Mouse (Mus musculus) kidney, adult 2 months (tissue): Measurements from ENCODE around the gene Gadl1. TPM values are rescaled to one million over a fixed set of nuclear protein-coding genes. Genes with fewer than 3 reads are reported as not detected.

ENCODE experiments used
- DNase-seq: peaks from one replicate; pipeline ENCODE4 v3.0.0; 2021
- H3K27ac ChIP-seq: fragments of 200-500 bp; 2 replicates; pipeline ENCODE4 v1.5.1; 2012; ENCODE audit warnings: low read depth, low read length, control low read depth, inconsistent platforms; ENCODE audit not compliant: insufficient read depth
- H3K27me3 ChIP-seq: fragments of 200-500 bp; replicated peaks from 2 replicates; pipeline ENCODE4 v1.6.1; 2012; ENCODE audit warnings: mild to moderate bottlenecking, moderate library complexity, low read length, inconsistent platforms; ENCODE audit not compliant: control insufficient read depth, insufficient read depth
- H3K36me3 ChIP-seq: fragments of 200-500 bp; 2 replicates; pipeline ENCODE4 v1.6.1; 2012; ENCODE audit warnings: mild to moderate bottlenecking, moderate library complexity, low read length, inconsistent platforms; ENCODE audit not compliant: control insufficient read depth, insufficient read depth
- H3K4me1 ChIP-seq: fragments of 200-500 bp; 2 replicates; pipeline ENCODE4 v1.6.1; 2011; ENCODE audit warnings: low read length; ENCODE audit not compliant: control insufficient read depth, insufficient read depth
- H3K4me3 ChIP-seq: fragments of 200-500 bp; 2 replicates; pipeline ENCODE4 v1.5.1; 2011; ENCODE audit warnings: mild to moderate bottlenecking, low read depth, low read length, control low read depth; ENCODE audit not compliant: insufficient read depth
- CTCF ChIP-seq: fragments of 200-500 bp; conservative IDR thresholded peaks from 2 replicates; pipeline ENCODE4 v1.5.1; 2011; ENCODE audit warnings: low read depth, mild to moderate bottlenecking, control low read depth, low read length, moderate library complexity, mixed read lengths; ENCODE audit not compliant: insufficient read depth, insufficient read length
- POLR2A ChIP-seq: fragments of 200-500 bp; IDR thresholded peaks from one replicate; pipeline ENCODE4 v1.6.1; 2011; ENCODE audit warnings: low read depth, low read length, control low read depth
- WGBS: fragments of 180-500 bp; shearing (Covaris S2); methylation state at CpG from one replicate; pipeline ENCODE4 v1.1.7; 2018; 5-methylcytosine and 5-hydroxymethylcytosine counted together
- polyA plus RNA-seq: library from polyadenylated mRNA; depleted of rRNA; stranded (reverse); fragments of >200 nt; gene quantifications from 2 replicates; pipeline ENCODE4 v1.2.3, GENCODE M21; 2012

Gadl1 gene
- polyA plus RNA-seq, 1 experiment: not detected

DNA sequence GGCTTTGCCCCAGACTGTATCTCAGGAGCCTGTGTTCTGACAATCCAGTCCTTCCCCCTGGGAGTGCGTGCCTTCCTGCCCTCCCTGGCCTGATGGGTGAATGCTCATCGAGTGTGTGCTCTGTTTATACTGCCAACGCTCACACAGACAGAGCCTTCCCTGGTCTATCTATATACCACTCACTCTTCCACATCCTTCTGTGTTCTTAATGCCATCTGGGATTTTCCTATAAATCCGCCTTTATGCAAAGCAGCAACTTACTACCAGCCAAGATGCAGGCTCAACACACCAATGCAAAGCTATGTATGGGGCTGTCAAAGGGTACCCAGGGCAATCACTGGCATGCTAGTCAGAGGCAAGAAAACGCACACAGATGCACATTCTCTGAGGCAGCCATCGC is 176.7 kb downstream of the Gadl1 start:
- Histone ChIP-seq H3K4me1 (peaks cover 7% of the 10 kb centered on the region; the same call in 1 of the 2 replicates), H3K27me3 (no peaks in the 10 kb centered on the region), H3K36me3 (no peaks in the 10 kb centered on the region), H3K4me3 (no peak overlapping the region), H3K27ac (no peak overlapping the region)
- TF ChIP-seq POLR2A: no peak
- no peak for TF ChIP-seq CTCF
- DNase-seq: no peak
- 89% methylated on average over 6 of the region's 6 CpGs for WGBS

DNA sequence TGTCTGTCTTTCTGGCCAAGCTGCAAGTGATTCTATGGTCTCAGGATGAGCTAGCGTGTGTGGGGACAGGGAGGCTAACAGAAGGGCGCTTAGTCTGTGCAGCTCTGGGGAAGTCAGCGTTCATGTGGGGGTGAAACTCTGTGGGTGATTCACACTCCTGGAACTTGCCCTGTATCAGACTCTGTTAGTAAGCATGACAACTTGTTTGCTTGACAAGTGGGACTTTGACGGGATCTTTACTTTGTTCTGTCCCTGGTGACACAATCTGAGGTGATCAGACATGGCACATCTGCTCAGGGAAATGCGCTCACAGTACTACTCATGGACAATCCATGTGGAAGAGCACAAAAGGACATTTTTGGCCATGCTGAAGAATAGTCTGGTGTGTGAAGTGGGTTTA is 178.0 kb downstream of the Gadl1 start:
- TF ChIP-seq POLR2A (no peak), CTCF (no peak)
- DNase-seq: no peak
- Histone ChIP-seq H3K27me3 (no peaks in the 10 kb centered on the region), H3K36me3 (no peaks in the 10 kb centered on the region; the same call in 1 of the 2 replicates), H3K27ac (no peak overlapping the region), H3K4me1 (peaks cover 12% of the 10 kb centered on the region), H3K4me3 (no peak overlapping the region)
- 90% methylated on average over 5 of the region's 5 CpGs for WGBS

- DNase-seq: peak; percentile 79
- TF ChIP-seq CTCF (peak; percentile 68), POLR2A (no peak)
- WGBS: 23% methylated on average over 5 of the region's 5 CpGs
Measured at GRCm38 (mm10) chr9:116087880-116088279, 178.6 kb downstream of the Gadl1 start.

GRCm38 (mm10) chr9:116088912-116089311 is 179.7 kb downstream of the Gadl1 start:
- no peaks in the 10 kb centered on the region; the same call in 1 of the 2 replicates for H3K36me3 ChIP-seq
- TF ChIP-seq POLR2A (no peak), CTCF (peak; percentile 26; the same call in 1 of the 2 replicates)
- DNase-seq: no peak
- H3K27ac ChIP-seq: no peak overlapping the region
- H3K4me1 ChIP-seq: peaks cover 9% of the 10 kb centered on the region
- no peaks in the 10 kb centered on the region for H3K27me3 ChIP-seq
- H3K4me3 ChIP-seq: no peak overlapping the region
- WGBS: 93% methylated on average over 9 of the region's 9 CpGs

More at GRCm38 (mm10) chr9:116087880-116088279, 178.6 kb downstream of the Gadl1 start:
- Histone ChIP-seq H3K4me3 (no peak overlapping the region), H3K27me3 (no peaks in the 10 kb centered on the region), H3K4me1 (peaks cover 14% of the 10 kb centered on the region), H3K27ac (no peak overlapping the region), H3K36me3 (no peaks in the 10 kb centered on the region; the same call in 1 of the 2 replicates)

DNA sequence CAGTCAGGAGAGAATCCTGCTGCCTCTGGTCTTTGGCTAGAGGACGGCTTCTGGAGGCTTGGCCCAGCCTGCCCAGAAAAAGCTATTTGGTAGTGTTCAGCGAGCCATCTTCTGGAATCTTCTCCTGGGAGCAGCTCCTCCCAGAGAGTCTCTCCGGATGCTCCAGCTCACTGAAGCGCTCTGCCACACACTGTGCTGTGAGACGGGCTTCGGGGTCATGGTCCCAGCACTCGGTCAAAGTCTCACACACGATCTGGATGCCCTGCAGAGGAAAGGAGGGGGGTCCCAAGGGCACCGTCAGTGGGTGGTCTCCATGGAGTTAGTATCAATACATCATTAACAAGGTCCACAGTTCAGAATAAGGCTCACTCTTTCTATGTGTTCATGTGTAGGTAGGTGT is 181.0 kb downstream of the Gadl1 start:
- no peak overlapping the region for H3K4me3 ChIP-seq
- TF ChIP-seq CTCF (no peak), POLR2A (no peak)
- H3K27ac ChIP-seq: 0 out of 2 replicates have a peak overlapping the region, but pooled peaks have one; percentile 9
- peaks cover 7% of the 10 kb centered on the region for H3K4me1 ChIP-seq
- H3K36me3 ChIP-seq: no peaks in the 10 kb centered on the region; the same call in 1 of the 2 replicates
- 51% methylated on average over 9 of the region's 9 CpGs for WGBS
- H3K27me3 ChIP-seq: no peaks in the 10 kb centered on the region
- DNase-seq: peak; percentile 82

DNA sequence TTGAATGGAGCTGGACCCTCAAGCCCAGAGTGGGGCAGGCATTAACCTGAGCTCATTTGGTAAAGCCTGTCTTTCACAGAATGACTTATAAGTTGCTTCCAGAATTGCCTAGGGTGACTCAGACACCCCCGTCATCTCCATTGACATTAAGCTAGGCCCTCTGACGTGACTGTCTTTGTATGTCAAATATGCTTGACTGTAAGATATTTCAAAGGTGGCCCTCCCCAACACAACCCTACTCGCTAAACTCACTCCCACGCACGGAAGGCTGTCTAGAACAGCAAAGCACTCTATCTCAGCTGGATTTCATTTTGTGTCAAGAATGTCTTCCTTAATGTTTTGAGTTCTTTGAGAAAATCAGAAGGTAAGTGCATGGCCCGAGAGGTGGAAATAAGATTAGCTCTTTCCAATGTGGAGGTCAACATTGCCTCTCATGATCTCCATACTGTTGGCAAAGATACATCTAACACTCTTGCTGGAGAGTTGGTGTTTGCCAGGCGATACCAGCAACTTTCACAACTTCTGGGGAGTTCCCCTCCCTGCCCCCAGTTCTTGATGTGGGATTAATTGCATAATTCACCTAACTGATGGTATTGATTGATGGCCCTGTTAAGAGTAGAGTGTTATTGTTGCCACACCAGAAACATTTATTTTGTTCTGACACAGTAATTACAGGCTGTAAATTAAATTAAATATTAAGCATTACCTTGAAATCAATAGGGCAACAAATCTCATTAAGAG is 182.0 kb downstream of the Gadl1 start:
- H3K4me3 ChIP-seq: no peak overlapping the region
- H3K27ac ChIP-seq: no peak overlapping the region
- no peaks in the 10 kb centered on the region for H3K27me3 ChIP-seq
- peaks cover 7% of the 10 kb centered on the region for H3K4me1 ChIP-seq
- H3K36me3 ChIP-seq: no peaks in the 10 kb centered on the region; the same call in 1 of the 2 replicates
- DNase-seq: no peak
- TF ChIP-seq CTCF (no peak), POLR2A (no peak)
- 89% methylated on average over 7 of the region's 7 CpGs for WGBS

DNA sequence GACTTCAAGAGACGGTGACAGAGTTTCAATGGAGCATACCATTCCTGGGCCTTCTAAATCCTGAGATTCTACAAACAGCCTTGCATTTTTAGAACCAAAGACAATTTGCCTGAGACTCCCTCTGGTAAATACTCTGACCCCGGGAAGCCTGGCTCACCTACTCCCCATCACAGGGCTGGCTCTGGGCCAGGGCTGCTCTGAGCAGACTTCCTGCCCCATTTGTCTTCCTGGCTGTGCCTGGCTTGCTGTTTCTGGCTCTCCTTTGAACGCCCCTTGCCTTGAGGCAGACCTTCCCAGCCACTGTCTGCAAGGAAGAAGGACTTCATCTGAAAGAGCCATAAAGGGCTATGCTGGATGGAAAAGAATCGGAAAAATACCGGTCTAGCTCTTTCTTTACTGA is 182.7 kb downstream of the Gadl1 start:
- TF ChIP-seq CTCF (no peak), POLR2A (no peak)
- H3K4me1 ChIP-seq: peaks cover 12% of the 10 kb centered on the region
- peak; percentile 92 for DNase-seq
- no peak overlapping the region for H3K4me3 ChIP-seq
- H3K27me3 ChIP-seq: no peaks in the 10 kb centered on the region
- peak overlapping the region; percentile 50 for H3K27ac ChIP-seq
- WGBS: 38% methylated on average over 5 of the region's 5 CpGs
- H3K36me3 ChIP-seq: no peaks in the 10 kb centered on the region; the same call in 1 of the 2 replicates
